Mouse (Mus musculus) spleen, embryonic (tissue): ENCODE data around the gene Isg20l2.

Experiments
- CTCF ChIA-PET: fragments of 350-600 bp; sonication (Branson Sonifier 250); formaldehyde crosslinking; loops from one replicate; lab custom pipeline; 2022; lab: Charles Lee

Isg20l2 gene

GRCm38 (mm10) chr3:87973593-87974380 lies 43.7 kb downstream of the Isg20l2 start:
- CTCF ChIA-PET: no interaction called here

- CTCF ChIA-PET: no interaction called here
Measured at GRCm38 (mm10) chr3:87974381-87974987, 44.4 kb downstream of the Isg20l2 start.

DNA sequence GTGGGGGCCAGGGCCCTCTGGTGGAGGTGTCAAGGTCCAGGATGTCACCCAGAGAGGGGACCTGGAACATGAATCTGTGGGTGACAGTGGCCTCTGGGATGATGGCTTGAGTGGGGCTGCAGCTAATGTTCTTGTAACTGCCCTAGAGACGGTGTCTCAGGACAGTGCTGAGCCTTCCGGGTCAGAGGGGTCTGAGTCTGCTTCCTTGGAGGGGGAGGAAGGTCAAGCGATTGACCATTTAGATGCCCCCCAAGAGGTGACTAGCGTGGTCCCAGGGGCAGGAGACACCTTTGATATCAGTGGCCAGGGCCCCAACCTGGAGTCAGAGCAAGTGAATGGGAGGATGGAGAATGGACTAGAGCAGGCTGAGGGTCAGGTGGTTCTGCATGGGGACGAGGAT lies 49.4 kb downstream of the Isg20l2 start:
- CTCF ChIA-PET: no interaction called here

- CTCF ChIA-PET: no interaction called here
Measured at GRCm38 (mm10) chr3:87980085-87980484, 50.0 kb downstream of the Isg20l2 start.

GRCm38 (mm10) chr3:87980728-87981127 lies 50.6 kb downstream of the Isg20l2 start:
- CTCF ChIA-PET: interaction anchor here (1.1 kb wide), 1 partner anchor 10 kb away, joined by 3 read pairs; the partner anchor contains the start of gene Nes

- CTCF ChIA-PET: interaction anchor here (1.1 kb wide), 2 partner anchors 11 to 262 kb away, joined by 3 to 4 read pairs; partner anchors contain the start of gene Nes
Measured at GRCm38 (mm10) chr3:87981214-87981760, 51.2 kb downstream of the Isg20l2 start.

- CTCF ChIA-PET: interaction anchor here (1.1 kb wide), 2 partner anchors 12 to 262 kb away, joined by 3 to 4 read pairs; partner anchors contain the start of gene Nes
Measured at GRCm38 (mm10) chr3:87981894-87982835, 52.1 kb downstream of the Isg20l2 start.

GRCm38 (mm10) chr3:87982836-87983601 lies 52.9 kb downstream of the Isg20l2 start:
- CTCF ChIA-PET: no interaction called here

GRCm38 (mm10) chr3:87983627-87984026 lies 53.5 kb downstream of the Isg20l2 start:
- CTCF ChIA-PET: no interaction called here

GRCm38 (mm10) chr3:87984094-87984493 lies 54.0 kb downstream of the Isg20l2 start:
- CTCF ChIA-PET: no interaction called here

GRCm38 (mm10) chr3:87985505-87986320 lies 55.6 kb downstream of the Isg20l2 start:
- CTCF ChIA-PET: interaction anchor here (0.5 to 1.4 kb wide), 3 partner anchors 16 to 550 kb away, joined by 3 to 12 read pairs (median 5); no protein-coding TSS in a partner anchor

GRCm38 (mm10) chr3:87986868-87987267 lies 56.8 kb downstream of the Isg20l2 start:
- CTCF ChIA-PET: interaction anchor here (0.5 to 1.4 kb wide), 5 partner anchors 17 to 1846 kb away, joined by 3 to 5 read pairs (median 4); no protein-coding TSS in a partner anchor

DNA sequence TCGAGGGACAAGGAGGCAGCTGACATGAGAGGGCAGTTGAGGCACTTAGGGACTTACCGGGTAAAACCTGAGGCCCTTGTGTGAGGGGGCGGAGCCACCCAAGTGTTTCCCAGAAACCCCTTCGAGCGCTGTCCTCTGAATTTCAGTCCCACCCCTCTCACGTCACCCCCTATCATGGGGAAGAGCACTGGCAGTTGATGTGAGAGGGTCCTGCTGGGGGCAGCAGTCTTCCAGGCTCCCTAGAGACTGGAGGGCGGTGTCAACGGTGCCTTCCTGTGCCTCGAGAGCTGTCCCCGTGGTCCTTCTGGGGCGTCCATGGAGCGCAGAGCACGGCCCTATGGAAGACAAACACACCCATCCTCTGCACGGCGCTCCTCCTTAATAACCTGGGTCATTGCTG lies 57.5 kb downstream of the Isg20l2 start:
- CTCF ChIA-PET: interaction anchor here (0.6 to 1.4 kb wide), 2 partner anchors 82 to 847 kb away, joined by 5 to 7 read pairs; no protein-coding TSS in a partner anchor

GRCm38 (mm10) chr3:87988068-87988467 lies 58.0 kb downstream of the Isg20l2 start:
- CTCF ChIA-PET: interaction anchor here (0.6 to 1.4 kb wide), 2 partner anchors 82 to 847 kb away, joined by 5 to 7 read pairs; no protein-coding TSS in a partner anchor

- CTCF ChIA-PET: interaction anchor here (0.7 kb wide), 1 partner anchor 571 kb away, joined by 4 read pairs; no protein-coding TSS in a partner anchor
Measured at GRCm38 (mm10) chr3:87989935-87990334, 59.8 kb downstream of the Isg20l2 start.
